Mouse (Mus musculus): ENCODE results near the gene Ap5m1. TPM values are rescaled to one million over a fixed set of nuclear protein-coding genes. Genes with fewer than 3 reads are reported as not detected.

The Ap5m1 gene
- 46.5 TPM for polyA plus RNA-seq (2015; fragmentation: Illumina TruSeq; extraction: RNeasy Lipid Tissue Mini Kit (QIAGEN cat#74804); ENCODE audit: insufficient read depth, low replicate concordance)

GRCm38 (mm10) chr14:49065529-49066273 is at the start of gene Ap5m1:
Gene Ap5m1 (plus strand): TSS chr14:49066097.

GRCm38 (mm10) chr14:49066274-49066823 is 452 bp downstream of the Ap5m1 start, which contains the start of gene Exoc5:
Gene Exoc5 (minus strand): TSS chr14:49066653.

Other genes starting within 250 kb of the Ap5m1 start
- 61.3 TPM for gene Exoc5, start 556 bp downstream of the Ap5m1 start, polyA plus RNA-seq (2015; fragmentation: Illumina TruSeq; extraction: RNeasy Lipid Tissue Mini Kit (QIAGEN cat#74804); ENCODE audit: insufficient read depth, low replicate concordance)
- 44.6 TPM for gene Naa30, start 106.1 kb downstream of the Ap5m1 start, polyA plus RNA-seq (2015; fragmentation: Illumina TruSeq; extraction: RNeasy Lipid Tissue Mini Kit (QIAGEN cat#74804); ENCODE audit: insufficient read depth, low replicate concordance)
- gene ccdc198, start 179.4 kb downstream of the Ap5m1 start, polyA plus RNA-seq (2015; fragmentation: Illumina TruSeq; extraction: RNeasy Lipid Tissue Mini Kit (QIAGEN cat#74804); ENCODE audit: insufficient read depth, low replicate concordance) = not detected

Data from spleen, adult 10 weeks (tissue).